Mouse (Mus musculus) neutrophil, adult 5-6 weeks (primary cell): Measurements from ENCODE around the gene Ppih. TPM values are rescaled to one million over a fixed set of nuclear protein-coding genes. Genes with fewer than 3 reads are reported as not detected.

Experiments
- total RNA-seq: library from RNA; stranded (forward); fragments of 200-1000 nt; gene quantifications from 2 replicates; pipeline ENCODE4 v1.2.3, GENCODE M21; 2017

Ppih gene
- total RNA-seq, 1 experiment from 2014 or later, result 27.5 TPM

Other genes starting within 250 kb of the Ppih start
- 70.1 and 76.1 TPM in 2 replicates for gene Slc2a1, start 211.8 kb downstream of the Ppih start, total RNA-seq
- 6.9 and 10.3 TPM in 2 replicates for gene Zfp691, start 146.4 kb downstream of the Ppih start, total RNA-seq
- gene Ermap, start 130.5 kb downstream of the Ppih start, total RNA-seq, result 0.12 and 0.49 TPM in 2 replicates
- gene Svbp, start 125.2 kb downstream of the Ppih start, total RNA-seq, result 50.2 and 63.6 TPM in 2 replicates
- gene Tmem269, start 102.3 kb downstream of the Ppih start, total RNA-seq, result not detected in 2 replicates
- gene AU022252, start 87.8 kb downstream of the Ppih start, total RNA-seq, result 5.9 and 8.1 TPM in 2 replicates
- 1.9 and 3.7 TPM in 2 replicates for gene P3h1, start 87.6 kb downstream of the Ppih start, total RNA-seq
- not detected in 2 replicates for gene Cldn19, start 65.1 kb downstream of the Ppih start, total RNA-seq
- 380 and 442 TPM in 2 replicates for gene Ybx1, start 25.9 kb downstream of the Ppih start, total RNA-seq
- 0.93 and 2.5 TPM in 2 replicates for gene Ccdc30, start 95.0 kb upstream of the Ppih start, total RNA-seq
- gene Ppcs, start 101.9 kb upstream of the Ppih start, total RNA-seq, result 13.9 and 14.1 TPM in 2 replicates
- 0.25 TPM in 1 of 2 replicates, not detected in the other for gene Zmynd12, start 102.3 kb upstream of the Ppih start, total RNA-seq
- 0.12 TPM in 2 replicates for gene Rimkla, start 172.1 kb upstream of the Ppih start, total RNA-seq
- 37.7 and 49.2 TPM in 2 replicates for gene Foxj3, start 216.5 kb upstream of the Ppih start, total RNA-seq
- 2.8 and 5.7 TPM in 2 replicates for gene Frg2f1, start 219.0 kb upstream of the Ppih start, total RNA-seq